In genomic region chr16:37871112-37871715, GRCm38 (mm10) we compare ENCODE assay signal across 9 mouse cellular contexts. TPM values are rescaled to one million over a fixed set of nuclear protein-coding genes. Genes with fewer than 3 reads are reported as not detected.
A peak's percentile ranks its signal among the peaks of the same experiment; 100 is the strongest.
DNase-seq lines count a peak whose midpoint lies in the region; ATAC-seq and TF ChIP-seq lines count a peak whose summit lies in the region.
"Had no signal": no experiment of that assay in that cellular context is flagged by ENCODE, and none has a peak within 500 bp of the region (broad histone marks: within the 10 kb centered on the region; RNA-seq: fewer than 3 reads in every experiment).

No protein-coding gene starts in this region.

- 0 out of 2 replicates have a peak, but pooled peaks have one; percentile 13 for ATAC-seq in heart, embryonic 16.5 days (replicated peaks; ENCODE audit: extremely low read depth, insufficient read depth, low FRiP score)
- ATAC-seq in liver, embryonic 11.5 days (replicated peaks; ENCODE audit: low FRiP score): no peak
- no peak for ATAC-seq in megakaryocyte-erythroid progenitor cell, adult 5-6 weeks (replicated peaks; ENCODE audit: low FRiP score, low TSS enrichment, poor library complexity, severe bottlenecking)

- DNase-seq in lung, adult 18-20 months: peak; percentile 45 to 70
- no peak for DNase-seq in lung, postnatal 10 days
- DNase-seq in liver, embryonic 11.5 days (ENCODE audit: low spot score): no peak
- DNase-seq in skeletal muscle tissue, adult 2 months (ENCODE audit: low read depth, low spot score): peak; percentile 83
- DNase-seq in thymus, postnatal 25 days: no peak

- H3K4me1 ChIP-seq in cortical plate, adult 2 months (ENCODE audit: control insufficient read depth, insufficient read depth, low read length): peaks cover 9% of the 10 kb centered on the region
- peaks cover 33% of the 10 kb centered on the region for H3K4me1 ChIP-seq in heart, embryonic 16.5 days (ENCODE audit: control insufficient read depth, insufficient read depth, low read length)
- H3K4me1 ChIP-seq in liver, embryonic 11.5 days (replicated peaks; ENCODE audit: control insufficient read depth, insufficient read depth, low read length): peaks cover 21% of the 10 kb centered on the region

- TF ChIP-seq POLR2A in cortical plate, adult 2 months (IDR thresholded peaks at IDR 0.05; ENCODE audit: extremely low read depth, insufficient read depth, low read length): no peak

- 42% methylated on average over 4 of the region's 4 CpGs for WGBS in heart, embryonic 16.5 days
- 82% methylated on average over 4 of the region's 4 CpGs for WGBS in liver, embryonic 11.5 days

- H3K9ac ChIP-seq in heart, embryonic 16.5 days (ENCODE audit: low read length): no peak overlapping the region
- no peak overlapping the region for H3K9ac ChIP-seq in liver, embryonic 11.5 days (ENCODE audit: low read depth, low read length)

- H3K4me2 ChIP-seq in heart, embryonic 16.5 days (ENCODE audit: low read depth, low read length): peak overlapping the region; percentile 89
- peak overlapping the region; percentile 28 for H3K4me2 ChIP-seq in liver, embryonic 11.5 days

- no peak overlapping the region; the same call in 1 of the 2 replicates for H3K4me3 ChIP-seq in cortical plate, adult 2 months (ENCODE audit: insufficient read depth, low read length)
- no peak overlapping the region for H3K4me3 ChIP-seq in heart, embryonic 16.5 days (ENCODE audit: low read length)
- no peak overlapping the region for H3K4me3 ChIP-seq in liver, embryonic 11.5 days (ENCODE audit: low read depth, low read length)

- no peaks in the 10 kb centered on the region for H3K27me3 ChIP-seq in heart, embryonic 16.5 days (ENCODE audit: control insufficient read depth, insufficient read depth, low read length)
- no peaks in the 10 kb centered on the region for H3K27me3 ChIP-seq in liver, embryonic 11.5 days (replicated peaks; ENCODE audit: control insufficient read depth, insufficient read depth, low read length)

- H3K9me3 ChIP-seq in heart, embryonic 16.5 days (replicated peaks; ENCODE audit: control insufficient read depth, low read length): no peaks in the 10 kb centered on the region
- no peaks in the 10 kb centered on the region for H3K9me3 ChIP-seq in liver, embryonic 11.5 days (ENCODE audit: control insufficient read depth, low read length)

- TF ChIP-seq CTCF in cortical plate, adult 2 months (IDR thresholded peaks at IDR 0.05; ENCODE audit: extremely low read depth, insufficient read depth, low read length): no peak

- H3K36me3 ChIP-seq in heart, embryonic 16.5 days (ENCODE audit: control insufficient read depth, insufficient read depth): 0 out of 2 replicates have a peak, but pooled peaks cover 2% of the 10 kb centered on the region
- H3K36me3 ChIP-seq in liver, embryonic 11.5 days (ENCODE audit: control insufficient read depth, insufficient read depth, low read length): no peaks in the 10 kb centered on the region

- H3K27ac ChIP-seq in cortical plate, adult 2 months (ENCODE audit: insufficient read depth, low read length): peak overlapping the region; percentile 88; the same call in 1 of the 2 replicates
- H3K27ac ChIP-seq in heart, embryonic 16.5 days (ENCODE audit: low read length): peak overlapping the region; percentile 70
- no peak overlapping the region for H3K27ac ChIP-seq in liver, embryonic 11.5 days (ENCODE audit: low read depth, low read length)
- H3K27ac ChIP-seq: macrophage had no signal

RNA-seq across cellular contexts. Expression of gene Lrrc58, which starts 3.0 kb away (rescaled TPM):
- polyA plus RNA-seq in cortical plate, adult 2 months (2012; rRNA removed): 37.7 and 40.7 TPM in 2 replicates
- polyA plus RNA-seq in heart, embryonic 16.5 days (2015; fragmentation: Nextera tagmentation; extraction: Ambion mirVana): 35.7 and 36.2 TPM in 2 replicates
- 35.9 and 36.2 TPM in 2 replicates for polyA plus RNA-seq in liver, embryonic 11.5 days (2014; fragmentation: Nextera tagmentation; extraction: Ambion mirVana)
- total RNA-seq in megakaryocyte-erythroid progenitor cell, adult 5-6 weeks (2014; fragmentation: Nextera tagmentation): 29.8 and 33.2 TPM in 2 replicates
- 26.7 and 37.5 TPM in 2 replicates for total RNA-seq in megakaryocyte-erythroid progenitor cell, adult 5-6 weeks (2017)

RNA-seq across cellular contexts. Expression of gene Gm36028, which starts 10.3 kb away (rescaled TPM):
- polyA plus RNA-seq in cortical plate, adult 2 months (2012; rRNA removed): 0.44 and 0.54 TPM in 2 replicates
- polyA plus RNA-seq in heart, embryonic 16.5 days (2015; fragmentation: Nextera tagmentation; extraction: Ambion mirVana): 10.2 and 12.1 TPM in 2 replicates
- 0.36 TPM in 1 of 2 replicates, not detected in the other for polyA plus RNA-seq in liver, embryonic 11.5 days (2014; fragmentation: Nextera tagmentation; extraction: Ambion mirVana)
- not detected in 2 replicates for total RNA-seq in megakaryocyte-erythroid progenitor cell, adult 5-6 weeks (2014; fragmentation: Nextera tagmentation)
- not detected in 2 replicates for total RNA-seq in megakaryocyte-erythroid progenitor cell, adult 5-6 weeks (2017)
- polyA plus RNA-seq: macrophage had no signal

RNA-seq across cellular contexts. Expression of gene Gpr156, which starts 45.1 kb away (rescaled TPM):
- polyA plus RNA-seq in cortical plate, adult 2 months (2012; rRNA removed): 0.75 and 0.81 TPM in 2 replicates
- 0.18 and 0.22 TPM in 2 replicates for polyA plus RNA-seq in heart, embryonic 16.5 days (2015; fragmentation: Nextera tagmentation; extraction: Ambion mirVana)
- polyA plus RNA-seq in liver, embryonic 11.5 days (2014; fragmentation: Nextera tagmentation; extraction: Ambion mirVana): 0.08 TPM in 1 of 2 replicates, not detected in the other
- not detected in 2 replicates for total RNA-seq in megakaryocyte-erythroid progenitor cell, adult 5-6 weeks (2014; fragmentation: Nextera tagmentation)
- total RNA-seq in megakaryocyte-erythroid progenitor cell, adult 5-6 weeks (2017): not detected in 2 replicates
- polyA plus RNA-seq: macrophage had no signal

Comparison
In these comparisons a context has a peak if more than half of its experiments do, and no peak if none do; other contexts are left out.
1. DNase-seq: peak in lung, adult 18-20 months (2 of 2) and skeletal muscle tissue, adult 2 months (single experiment); none in lung, postnatal 10 days (single experiment), liver, embryonic 11.5 days (single experiment) and thymus, postnatal 25 days (single experiment).